Mouse (Mus musculus) heart, embryonic 10.5 days (tissue): ENCODE measurements around the gene Rbm5. TPM values are rescaled to one million over a fixed set of nuclear protein-coding genes. Genes with fewer than 3 reads are reported as not detected.
A peak's percentile ranks its signal among the peaks of the same experiment; 100 is the strongest.

Experiments
- DNase-seq: peaks from one replicate; pipeline ENCODE4 v3.0.0-alpha.2; 2017; ENCODE audit warnings: low spot score
- H3K27ac ChIP-seq: fragments of 300-500 bp; sonication (generic); 2 replicates; pipeline ENCODE4 v1.5.1; 2016; ENCODE audit warnings: mild to moderate bottlenecking
- H3K27me3 ChIP-seq: fragments of 300-500 bp; sonication (generic); 2 replicates; pipeline ENCODE4 v1.6.1; 2016; ENCODE audit warnings: mild to moderate bottlenecking; ENCODE audit not compliant: poor library complexity, insufficient read depth, severe bottlenecking
- H3K36me3 ChIP-seq: fragments of 300-500 bp; sonication (generic); 2 replicates; pipeline ENCODE4 v1.6.1; 2016; ENCODE audit warnings: mild to moderate bottlenecking, moderate library complexity
- H3K4me1 ChIP-seq: fragments of 300-500 bp; sonication (generic); 2 replicates; pipeline ENCODE4 v1.6.1; 2016; ENCODE audit warnings: mild to moderate bottlenecking
- H3K4me3 ChIP-seq: fragments of 300-500 bp; sonication (generic); 2 replicates; pipeline ENCODE4 v1.5.1; 2016; ENCODE audit warnings: mild to moderate bottlenecking, moderate library complexity
- H3K9me3 ChIP-seq: fragments of 300-500 bp; sonication (generic); 2 replicates; pipeline ENCODE4 v1.6.1; 2016; ENCODE audit warnings: mild to moderate bottlenecking, moderate library complexity
- WGBS: fragments of 180-500 bp; shearing (Covaris S2); methylation state at CpG from one replicate; pipeline ENCODE4 v1.1.7; 2016; 5-methylcytosine and 5-hydroxymethylcytosine counted together
- polyA plus RNA-seq: library from polyadenylated mRNA; unstranded; fragments of >200 nt; fragmentation: Nextera tagmentation; extraction: Ambion mirVana; gene quantifications from 2 replicates; pipeline ENCODE4 v1.2.1, GENCODE M21; 2016

Gene Rbm5
- polyA plus RNA-seq, 1 experiment from 2014 or later: 159 TPM

- WGBS: 92% methylated on average over 1 of the region's 1 CpGs
- peaks cover 62% of the 10 kb centered on the region for H3K4me1 ChIP-seq
These were observed 46.0 kb downstream of the Rbm5 start for GRCm38 (mm10) chr9:107724796-107725195.

GRCm38 (mm10) chr9:107723794-107724531 lies 46.8 kb downstream of the Rbm5 start:
- peaks cover 54% of the 10 kb centered on the region for H3K4me1 ChIP-seq
- no peaks in the 10 kb centered on the region for H3K36me3 ChIP-seq
- DNase-seq: no peak
- H3K9me3 ChIP-seq: no peaks in the 10 kb centered on the region
- peak overlapping the region; percentile 77 for H3K27ac ChIP-seq
- H3K4me3 ChIP-seq: peak overlapping the region; percentile 43
- 4% methylated on average over 11 of the region's 11 CpGs for WGBS
- peaks cover 30% of the 10 kb centered on the region for H3K27me3 ChIP-seq

More at GRCm38 (mm10) chr9:107724796-107725195, 46.0 kb downstream of the Rbm5 start:
- Histone ChIP-seq H3K27ac (peak overlapping the region; percentile 77; the same call in 1 of the 2 replicates), H3K4me3 (no peak overlapping the region), H3K27me3 (peaks cover 30% of the 10 kb centered on the region), H3K36me3 (no peaks in the 10 kb centered on the region), H3K9me3 (no peaks in the 10 kb centered on the region)
- no peak for DNase-seq

- Histone ChIP-seq H3K4me1 (peaks cover 48% of the 10 kb centered on the region), H3K27me3 (peaks cover 30% of the 10 kb centered on the region), H3K27ac (peak overlapping the region; percentile 77), H3K36me3 (no peaks in the 10 kb centered on the region), H3K4me3 (peak overlapping the region; percentile 43; the same call in 1 of the 2 replicates), H3K9me3 (no peaks in the 10 kb centered on the region)
- no peak for DNase-seq
- 9% methylated on average over 6 of the region's 6 CpGs for WGBS
These were observed 47.5 kb downstream of the Rbm5 start for GRCm38 (mm10) chr9:107723292-107723691.

- Histone ChIP-seq H3K27me3 (peaks cover 38% of the 10 kb centered on the region), H3K27ac (peak overlapping the region; percentile 24; the same call in 1 of the 2 replicates), H3K4me1 (peaks cover 49% of the 10 kb centered on the region), H3K9me3 (no peaks in the 10 kb centered on the region), H3K4me3 (no peak overlapping the region), H3K36me3 (no peaks in the 10 kb centered on the region)
- no peak for DNase-seq
- WGBS: 73% methylated on average over 10 of the region's 10 CpGs
These were observed 51.8 kb downstream of the Rbm5 start for GRCm38 (mm10) chr9:107718781-107719540.

- H3K4me1 ChIP-seq: peaks cover 39% of the 10 kb centered on the region
- no peak overlapping the region for H3K4me3 ChIP-seq
- 0 out of 2 replicates have a peak overlapping the region, but pooled peaks have one; percentile 2 for H3K27ac ChIP-seq
- no peaks in the 10 kb centered on the region for H3K9me3 ChIP-seq
- H3K27me3 ChIP-seq: peaks cover 23% of the 10 kb centered on the region
- 40% methylated on average over 6 of the region's 6 CpGs for WGBS
- no peak for DNase-seq
- no peaks in the 10 kb centered on the region for H3K36me3 ChIP-seq
These were observed 53.8 kb downstream of the Rbm5 start for GRCm38 (mm10) chr9:107716951-107717350.

- Histone ChIP-seq H3K27me3 (peaks cover 29% of the 10 kb centered on the region), H3K9me3 (no peaks in the 10 kb centered on the region), H3K4me1 (peaks cover 40% of the 10 kb centered on the region), H3K27ac (no peak overlapping the region), H3K36me3 (no peaks in the 10 kb centered on the region), H3K4me3 (no peak overlapping the region)
- WGBS: 70% methylated on average over 2 of the region's 2 CpGs
- no peak for DNase-seq
These were observed 55.2 kb downstream of the Rbm5 start for GRCm38 (mm10) chr9:107715632-107716031.

- Histone ChIP-seq H3K4me3 (peak overlapping the region; percentile 34), H3K9me3 (no peaks in the 10 kb centered on the region), H3K36me3 (no peaks in the 10 kb centered on the region), H3K27me3 (peaks cover 39% of the 10 kb centered on the region), H3K27ac (peak overlapping the region; percentile 79), H3K4me1 (peaks cover 52% of the 10 kb centered on the region)
- WGBS: 14% methylated on average over 12 of the region's 12 CpGs
- no peak for DNase-seq
These were observed 56.4 kb downstream of the Rbm5 start for GRCm38 (mm10) chr9:107714221-107714952.

GRCm38 (mm10) chr9:107709697-107710483 lies 60.9 kb downstream of the Rbm5 start, which contains the start of gene Sema3f:
Sema3f (minus strand) TSS chr9:107710475.
- WGBS: 2% methylated on average over 84 of the region's 86 CpGs
- no peaks in the 10 kb centered on the region for H3K9me3 ChIP-seq

GRCm38 (mm10) chr9:107709096-107709696 lies 61.6 kb downstream of the Rbm5 start:
- Histone ChIP-seq H3K4me3 (peak overlapping the region; percentile 76), H3K27ac (peak overlapping the region; percentile 89), H3K36me3 (peaks cover 7% of the 10 kb centered on the region; the same call in 1 of the 2 replicates), H3K9me3 (no peaks in the 10 kb centered on the region), H3K27me3 (peaks cover 66% of the 10 kb centered on the region), H3K4me1 (peaks cover 73% of the 10 kb centered on the region)
- under 1% methylated on average over 53 of the region's 55 CpGs for WGBS
- no peak for DNase-seq

More at GRCm38 (mm10) chr9:107709697-107710483, 60.9 kb downstream of the Rbm5 start, which contains the start of gene Sema3f:
- Histone ChIP-seq H3K27me3 (peaks cover 70% of the 10 kb centered on the region), H3K36me3 (peaks cover 5% of the 10 kb centered on the region; the same call in 1 of the 2 replicates), H3K4me1 (peaks cover 73% of the 10 kb centered on the region), H3K4me3 (peak within 1 kb of the TSS; percentile 76), H3K27ac (peak within 1 kb of the TSS; percentile 89)
- peak; percentile 91 for DNase-seq

GRCm38 (mm10) chr9:107708439-107709095 lies 62.2 kb downstream of the Rbm5 start:
- H3K36me3 ChIP-seq: peaks cover 11% of the 10 kb centered on the region
- H3K4me1 ChIP-seq: peaks cover 73% of the 10 kb centered on the region
- H3K4me3 ChIP-seq: peak overlapping the region; percentile 76
- 3% methylated on average over 21 of the region's 21 CpGs for WGBS
- H3K27ac ChIP-seq: peak overlapping the region; percentile 89
- DNase-seq: no peak
- H3K9me3 ChIP-seq: no peaks in the 10 kb centered on the region
- H3K27me3 ChIP-seq: peaks cover 69% of the 10 kb centered on the region

- Histone ChIP-seq H3K27ac (peak overlapping the region; percentile 89), H3K9me3 (no peaks in the 10 kb centered on the region), H3K4me1 (peaks cover 78% of the 10 kb centered on the region), H3K36me3 (peaks cover 11% of the 10 kb centered on the region), H3K4me3 (peak overlapping the region; percentile 76), H3K27me3 (peaks cover 69% of the 10 kb centered on the region)
- 2% methylated on average over 17 of the region's 17 CpGs for WGBS
- DNase-seq: no peak
These were observed 62.9 kb downstream of the Rbm5 start for GRCm38 (mm10) chr9:107707701-107708438.
